Mouse (Mus musculus) kidney, adult 2 months (tissue): ENCODE data around the gene Eif2ak4. TPM values are rescaled to one million over a fixed set of nuclear protein-coding genes. Genes with fewer than 3 reads are reported as not detected.

Experiments
- DNase-seq: peaks from one replicate; pipeline ENCODE4 v3.0.0; 2021
- H3K27ac ChIP-seq: fragments of 200-500 bp; 2 replicates; pipeline ENCODE4 v1.5.1; 2012; ENCODE audit warnings: low read depth, low read length, control low read depth, inconsistent platforms; ENCODE audit not compliant: insufficient read depth
- H3K27me3 ChIP-seq: fragments of 200-500 bp; replicated peaks from 2 replicates; pipeline ENCODE4 v1.6.1; 2012; ENCODE audit warnings: mild to moderate bottlenecking, moderate library complexity, low read length, inconsistent platforms; ENCODE audit not compliant: control insufficient read depth, insufficient read depth
- H3K36me3 ChIP-seq: fragments of 200-500 bp; 2 replicates; pipeline ENCODE4 v1.6.1; 2012; ENCODE audit warnings: mild to moderate bottlenecking, moderate library complexity, low read length, inconsistent platforms; ENCODE audit not compliant: control insufficient read depth, insufficient read depth
- H3K4me1 ChIP-seq: fragments of 200-500 bp; 2 replicates; pipeline ENCODE4 v1.6.1; 2011; ENCODE audit warnings: low read length; ENCODE audit not compliant: control insufficient read depth, insufficient read depth
- H3K4me3 ChIP-seq: fragments of 200-500 bp; 2 replicates; pipeline ENCODE4 v1.5.1; 2011; ENCODE audit warnings: mild to moderate bottlenecking, low read depth, low read length, control low read depth; ENCODE audit not compliant: insufficient read depth
- CTCF ChIP-seq: fragments of 200-500 bp; conservative IDR thresholded peaks from 2 replicates; pipeline ENCODE4 v1.5.1; 2011; ENCODE audit warnings: low read depth, mild to moderate bottlenecking, control low read depth, low read length, moderate library complexity, mixed read lengths; ENCODE audit not compliant: insufficient read depth, insufficient read length
- POLR2A ChIP-seq: fragments of 200-500 bp; IDR thresholded peaks from one replicate; pipeline ENCODE4 v1.6.1; 2011; ENCODE audit warnings: low read depth, low read length, control low read depth
- WGBS: fragments of 180-500 bp; shearing (Covaris S2); methylation state at CpG from one replicate; pipeline ENCODE4 v1.1.7; 2018; 5-methylcytosine and 5-hydroxymethylcytosine counted together
- polyA plus RNA-seq: library from polyadenylated mRNA; depleted of rRNA; stranded (reverse); fragments of >200 nt; gene quantifications from 2 replicates; pipeline ENCODE4 v1.2.3, GENCODE M21; 2012

The Eif2ak4 gene
- polyA plus RNA-seq, 1 experiment = 8.3 TPM

GRCm38 (mm10) chr2:118463480-118463879 is 75.1 kb downstream of the Eif2ak4 start:
- 81% methylated on average over 5 of the region's 5 CpGs for WGBS
- H3K27me3 ChIP-seq = no peaks in the 10 kb centered on the region
- no peak for DNase-seq
- TF ChIP-seq CTCF (no peak), POLR2A (no peak)
- H3K4me3 ChIP-seq = no peak overlapping the region
- peaks cover 2% of the 10 kb centered on the region; the same call in 1 of the 2 replicates for H3K36me3 ChIP-seq
- H3K27ac ChIP-seq = no peak overlapping the region
- no peaks in the 10 kb centered on the region for H3K4me1 ChIP-seq

- H3K4me3 ChIP-seq = no peak overlapping the region
- H3K27me3 ChIP-seq = no peaks in the 10 kb centered on the region
- no peak overlapping the region for H3K27ac ChIP-seq
- WGBS = 86% methylated on average over 3 of the region's 3 CpGs
- TF ChIP-seq CTCF (no peak), POLR2A (no peak)
- H3K4me1 ChIP-seq = no peaks in the 10 kb centered on the region
- peaks cover 2% of the 10 kb centered on the region; the same call in 1 of the 2 replicates for H3K36me3 ChIP-seq
- DNase-seq = no peak
These were observed 76.0 kb downstream of the Eif2ak4 start for GRCm38 (mm10) chr2:118464450-118464849.

GRCm38 (mm10) chr2:118465894-118466293 is 77.5 kb downstream of the Eif2ak4 start:
- WGBS = 84% methylated on average over 2 of the region's 2 CpGs
- TF ChIP-seq CTCF = no peak
- TF ChIP-seq POLR2A = no peak
- Histone ChIP-seq H3K36me3 (peaks cover 3% of the 10 kb centered on the region; the same call in 1 of the 2 replicates), H3K4me3 (no peak overlapping the region), H3K4me1 (no peaks in the 10 kb centered on the region), H3K27ac (no peak overlapping the region), H3K27me3 (no peaks in the 10 kb centered on the region)
- no peak for DNase-seq

GRCm38 (mm10) chr2:118466601-118467000 is 78.2 kb downstream of the Eif2ak4 start:
- Histone ChIP-seq H3K4me3 (no peak overlapping the region), H3K27me3 (no peaks in the 10 kb centered on the region), H3K27ac (no peak overlapping the region), H3K36me3 (peaks cover 7% of the 10 kb centered on the region; the same call in 1 of the 2 replicates), H3K4me1 (no peaks in the 10 kb centered on the region)
- no peak for TF ChIP-seq POLR2A
- no peak for TF ChIP-seq CTCF
- DNase-seq = no peak
- WGBS = 69% methylated on average over 1 of the region's 1 CpGs

GRCm38 (mm10) chr2:118468354-118468753 is 79.9 kb downstream of the Eif2ak4 start:
- H3K27me3 ChIP-seq = no peaks in the 10 kb centered on the region
- H3K27ac ChIP-seq = no peak overlapping the region
- H3K36me3 ChIP-seq = peaks cover 7% of the 10 kb centered on the region; the same call in 1 of the 2 replicates
- no peaks in the 10 kb centered on the region for H3K4me1 ChIP-seq
- H3K4me3 ChIP-seq = no peak overlapping the region
- DNase-seq = no peak
- TF ChIP-seq POLR2A (no peak), CTCF (no peak)

GRCm38 (mm10) chr2:118478833-118479549 is 90.6 kb downstream of the Eif2ak4 start:
- WGBS = 2% methylated on average over 52 of the region's 52 CpGs
- Histone ChIP-seq H3K27ac (peak overlapping the region; percentile 50), H3K4me1 (0 out of 2 replicates have a peak, but pooled peaks cover 3% of the 10 kb centered on the region), H3K27me3 (no peaks in the 10 kb centered on the region), H3K36me3 (no peaks in the 10 kb centered on the region), H3K4me3 (peak overlapping the region; percentile 86)
- DNase-seq = no peak
- TF ChIP-seq CTCF = no peak
- TF ChIP-seq POLR2A = no peak

- under 1% methylated on average over 35 of the region's 35 CpGs for WGBS
These were observed 91.1 kb downstream of the Eif2ak4 start, which contains the start of gene Srp14 for GRCm38 (mm10) chr2:118479550-118479909. Gene Srp14, minus strand, starts transcription at chr2:118479711.

More at GRCm38 (mm10) chr2:118479550-118479909, 91.1 kb downstream of the Eif2ak4 start, which contains the start of gene Srp14:
- DNase-seq = peak; percentile 96
- H3K4me3 ChIP-seq = peak within 1 kb of the TSS; percentile 86
- H3K27me3 ChIP-seq = no peaks in the 10 kb centered on the region
- peak within 1 kb of the TSS; percentile 50 for H3K27ac ChIP-seq
- TF ChIP-seq CTCF (no peak), POLR2A (no peak)
- no peaks in the 10 kb centered on the region for H3K36me3 ChIP-seq
- H3K4me1 ChIP-seq = 0 out of 2 replicates have a peak, but pooled peaks cover 3% of the 10 kb centered on the region
